Mouse (Mus musculus) G1E (cell line): Measurements from ENCODE around the gene Tctn3. TPM values are rescaled to one million over a fixed set of nuclear protein-coding genes. Genes with fewer than 3 reads are reported as not detected.

Source experiments
- ATAC-seq: 2 replicates; pipeline ENCODE4 v1.8.0; 2016; ENCODE audit warnings: mild to moderate bottlenecking; ENCODE audit not compliant: insufficient number of reproducible peaks, poor library complexity, low FRiP score, severe bottlenecking; ENCODE audit errors: extremely low read depth
- DNase-seq: peaks from one replicate; pipeline ENCODE4 v3.0.0; 2012; ENCODE audit warnings: low spot score
- H3K27me3 ChIP-seq: 2 replicates; pipeline ENCODE4 v1.6.1; 2012; ENCODE audit warnings: mild to moderate bottlenecking, low read length, inconsistent platforms; ENCODE audit not compliant: insufficient read depth
- H3K36me3 ChIP-seq: replicated peaks from 2 replicates; pipeline ENCODE3; 2012; ENCODE audit warnings: mild to moderate bottlenecking, inconsistent platforms
- H3K4me1 ChIP-seq: 2 replicates; pipeline ENCODE4 v1.6.1; 2012; ENCODE audit warnings: low read depth, low read length, inconsistent platforms, mixed read lengths; ENCODE audit not compliant: insufficient read depth
- H3K4me3 ChIP-seq: 2 replicates; pipeline ENCODE4 v1.5.1; 2012; ENCODE audit warnings: low read depth, mild to moderate bottlenecking, inconsistent platforms, low read length, moderate library complexity, mixed read lengths
- H3K9me3 ChIP-seq: replicated peaks from 2 replicates; pipeline ENCODE4 v1.6.1; 2012; ENCODE audit warnings: inconsistent platforms
- CTCF ChIP-seq: IDR thresholded peaks from 2 replicates; pipeline ENCODE4 v1.5.1; 2012; ENCODE audit warnings: low read depth, low read length, inconsistent platforms, mixed read lengths
- GATA1 ChIP-seq: IDR thresholded peaks from 2 replicates; pipeline ENCODE4 v1.6.1; 2012; ENCODE audit warnings: borderline replicate concordance, low read length, inconsistent platforms, mixed read lengths
- GATA2 ChIP-seq: IDR thresholded peaks from 2 replicates; pipeline ENCODE4 v1.6.1; 2012; ENCODE audit warnings: low read depth, low read length, inconsistent platforms, borderline replicate concordance
- POLR2AphosphoS5 ChIP-seq: IDR thresholded peaks from 2 replicates; pipeline ENCODE4 v1.6.1; 2012; ENCODE audit warnings: low read depth, low read length, inconsistent platforms; ENCODE audit not compliant: insufficient replicate concordance
- TAL1 ChIP-seq: conservative IDR thresholded peaks from 2 replicates; pipeline ENCODE4 v1.6.1; 2012; ENCODE audit warnings: low read depth, low read length, inconsistent platforms, mixed read lengths
- polyA plus RNA-seq: library from polyadenylated mRNA; stranded (reverse); fragments of >175 nt; gene quantifications from 2 replicates; pipeline ENCODE4 v1.2.3, GENCODE M21; 2012
- total RNA-seq, 2 experiments: library from RNA; stranded (forward) in 1 of 2; stranded (reverse) in 1 of 2; fragments of 200-1000 nt in 1 of 2; fragments of >200 nt in 1 of 2; fragmentation: Nextera tagmentation in 1 of 2; gene quantifications; 2 replicates each; pipeline ENCODE4 v1.2.3; 2014 to 2017

Gene Tctn3
- total and polyA plus RNA-seq, 3 experiments = 7.3 to 16.4 (median 15.3) TPM

GRCm38 (mm10) chr19:40639729-40640304 lies 27.8 kb upstream of the Tctn3 start:
- Histone ChIP-seq H3K36me3 (no peaks in the 10 kb centered on the region), H3K4me3 (no peak overlapping the region), H3K4me1 (peaks cover 3% of the 10 kb centered on the region; the same call in 1 of the 2 replicates), H3K9me3 (no peaks in the 10 kb centered on the region), H3K27me3 (peaks cover 8% of the 10 kb centered on the region)
- TF ChIP-seq POLR2AphosphoS5 (no peak), GATA2 (no peak), TAL1 (no peak), CTCF (no peak), GATA1 (no peak)
- no peak for DNase-seq
- no peak for ATAC-seq

DNA sequence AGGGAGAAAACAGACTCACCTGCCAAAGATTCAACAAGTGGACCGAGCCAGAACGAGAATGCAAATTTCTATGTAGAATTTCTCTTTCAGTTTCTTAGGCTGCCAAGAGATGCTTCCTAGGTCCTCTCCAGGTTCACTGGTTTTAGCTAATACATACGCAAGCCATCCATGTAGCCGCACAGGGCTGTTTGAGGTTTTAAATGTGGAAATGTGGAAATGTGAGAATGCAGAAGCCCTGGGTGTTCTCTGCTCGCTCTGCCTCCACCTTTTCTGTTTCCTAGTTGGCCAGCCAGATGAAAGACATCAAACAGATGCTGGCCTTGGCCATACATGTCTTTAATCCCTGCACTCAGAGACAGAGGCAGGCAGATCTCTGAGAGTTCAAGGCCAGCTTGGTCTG lies 26.5 kb upstream of the Tctn3 start:
- DNase-seq = no peak
- Histone ChIP-seq H3K27me3 (peaks cover 8% of the 10 kb centered on the region), H3K4me1 (peaks cover 3% of the 10 kb centered on the region; the same call in 1 of the 2 replicates), H3K36me3 (no peaks in the 10 kb centered on the region), H3K4me3 (no peak overlapping the region), H3K9me3 (no peaks in the 10 kb centered on the region)
- no peak for ATAC-seq
- no peak for TF ChIP-seq GATA1
- no peak for TF ChIP-seq POLR2AphosphoS5
- no peak for TF ChIP-seq GATA2
- no peak for TF ChIP-seq TAL1
- TF ChIP-seq CTCF = no peak

- Histone ChIP-seq H3K9me3 (no peaks in the 10 kb centered on the region), H3K4me1 (peaks cover 3% of the 10 kb centered on the region; the same call in 1 of the 2 replicates), H3K4me3 (no peak overlapping the region), H3K27me3 (peaks cover 8% of the 10 kb centered on the region), H3K36me3 (no peaks in the 10 kb centered on the region)
- DNase-seq = no peak
- no peak for ATAC-seq
- TF ChIP-seq GATA1 = no peak
- no peak for TF ChIP-seq GATA2
- TF ChIP-seq POLR2AphosphoS5 = no peak
- TF ChIP-seq TAL1 = no peak
- no peak for TF ChIP-seq CTCF
Measured at GRCm38 (mm10) chr19:40637601-40638000, 25.6 kb upstream of the Tctn3 start.

DNA sequence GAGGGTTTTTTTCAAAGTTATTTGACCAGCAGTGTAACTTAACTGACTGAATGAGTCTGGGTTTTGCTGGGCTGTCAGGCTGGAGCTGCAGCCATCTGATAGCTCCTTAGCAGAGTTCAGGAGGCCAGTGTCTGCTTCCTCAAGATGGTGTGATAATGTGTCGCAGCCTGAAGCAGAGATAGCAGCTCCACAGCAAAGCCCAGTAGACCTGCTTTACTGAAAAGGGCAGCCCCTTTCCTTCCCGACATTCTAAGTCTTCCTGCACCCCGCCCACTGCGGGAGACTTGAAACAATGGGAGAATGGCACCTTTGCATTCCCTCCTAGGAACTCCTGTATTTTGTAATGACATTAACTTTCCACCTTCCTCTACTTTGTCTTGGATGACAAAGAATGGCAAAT lies 25.1 kb upstream of the Tctn3 start:
- no peaks in the 10 kb centered on the region for H3K36me3 ChIP-seq
- no peak overlapping the region for H3K4me3 ChIP-seq
- no peak for DNase-seq
- peaks cover 3% of the 10 kb centered on the region; the same call in 1 of the 2 replicates for H3K4me1 ChIP-seq
- H3K27me3 ChIP-seq = peaks cover 8% of the 10 kb centered on the region
- peak; percentile 40 for ATAC-seq
- TF ChIP-seq GATA1 (no peak), GATA2 (no peak), POLR2AphosphoS5 (no peak), CTCF (no peak), TAL1 (no peak)
- H3K9me3 ChIP-seq = no peaks in the 10 kb centered on the region

DNA sequence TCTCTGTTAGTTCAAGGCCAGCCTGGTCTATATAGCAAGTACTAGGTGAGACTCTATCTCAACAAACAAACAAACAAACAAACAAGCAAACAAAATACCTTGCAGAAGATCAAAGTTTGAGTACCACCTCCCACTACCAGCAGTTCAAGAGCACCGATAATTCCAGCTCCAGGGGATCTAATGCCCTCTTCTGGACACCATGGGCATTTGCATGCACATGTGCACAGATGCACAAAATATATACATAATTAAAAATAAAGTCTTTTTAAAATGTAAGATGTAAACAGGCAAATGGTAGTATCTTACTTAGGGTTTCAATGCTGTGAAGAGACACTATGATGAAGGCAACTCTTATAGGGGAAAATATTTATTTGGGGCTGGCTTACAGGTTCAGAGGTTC lies 21.1 kb upstream of the Tctn3 start:
- TF ChIP-seq CTCF = no peak
- no peak for TF ChIP-seq GATA1
- no peak for TF ChIP-seq POLR2AphosphoS5
- no peak for TF ChIP-seq TAL1
- TF ChIP-seq GATA2 = no peak
- DNase-seq = no peak

GRCm38 (mm10) chr19:40632668-40633067 lies 20.6 kb upstream of the Tctn3 start:
- TF ChIP-seq POLR2AphosphoS5 (no peak), GATA1 (no peak), GATA2 (no peak), TAL1 (no peak), CTCF (no peak)
- no peak overlapping the region for H3K4me3 ChIP-seq
- peaks cover 3% of the 10 kb centered on the region; the same call in 1 of the 2 replicates for H3K4me1 ChIP-seq
- DNase-seq = no peak
- H3K27me3 ChIP-seq = peaks cover 12% of the 10 kb centered on the region
- ATAC-seq = no peak
- no peaks in the 10 kb centered on the region for H3K36me3 ChIP-seq
- H3K9me3 ChIP-seq = no peaks in the 10 kb centered on the region

More for the DNA sequence above, 21.1 kb upstream of the Tctn3 start:
- peaks cover 3% of the 10 kb centered on the region; the same call in 1 of the 2 replicates for H3K4me1 ChIP-seq
- H3K4me3 ChIP-seq = no peak overlapping the region
- H3K9me3 ChIP-seq = no peaks in the 10 kb centered on the region
- no peaks in the 10 kb centered on the region for H3K36me3 ChIP-seq
- H3K27me3 ChIP-seq = peaks cover 12% of the 10 kb centered on the region
- no peak for ATAC-seq
